Mouse (Mus musculus) gastrocnemius, postnatal 14 days (tissue): ENCODE data around the gene 4930523C07Rik. TPM values are rescaled to one million over a fixed set of nuclear protein-coding genes. Genes with fewer than 3 reads are reported as not detected.
A peak's percentile ranks its signal among the peaks of the same experiment; 100 is the strongest.

Experiments
- DNase-seq: peaks from one replicate; pipeline ENCODE4 v3.0.0; 2021; ENCODE audit warnings: mixed read lengths
- intact Hi-C: fragments of 180-260 bp; cut with DNase I; formaldehyde crosslinking; loops from one replicate; pipeline ENCODE4 v1.15.1; 2025; ENCODE audit warnings: low total_unique reads
- total RNA-seq, 2 experiments: library from RNA; stranded (reverse); gene quantifications; 2 replicates each; pipeline ENCODE4 v1.2.3; 2021

4930523C07Rik gene
- total RNA-seq, 2 experiments from 2014 or later, result 7.6 to 9.9 TPM

DNA sequence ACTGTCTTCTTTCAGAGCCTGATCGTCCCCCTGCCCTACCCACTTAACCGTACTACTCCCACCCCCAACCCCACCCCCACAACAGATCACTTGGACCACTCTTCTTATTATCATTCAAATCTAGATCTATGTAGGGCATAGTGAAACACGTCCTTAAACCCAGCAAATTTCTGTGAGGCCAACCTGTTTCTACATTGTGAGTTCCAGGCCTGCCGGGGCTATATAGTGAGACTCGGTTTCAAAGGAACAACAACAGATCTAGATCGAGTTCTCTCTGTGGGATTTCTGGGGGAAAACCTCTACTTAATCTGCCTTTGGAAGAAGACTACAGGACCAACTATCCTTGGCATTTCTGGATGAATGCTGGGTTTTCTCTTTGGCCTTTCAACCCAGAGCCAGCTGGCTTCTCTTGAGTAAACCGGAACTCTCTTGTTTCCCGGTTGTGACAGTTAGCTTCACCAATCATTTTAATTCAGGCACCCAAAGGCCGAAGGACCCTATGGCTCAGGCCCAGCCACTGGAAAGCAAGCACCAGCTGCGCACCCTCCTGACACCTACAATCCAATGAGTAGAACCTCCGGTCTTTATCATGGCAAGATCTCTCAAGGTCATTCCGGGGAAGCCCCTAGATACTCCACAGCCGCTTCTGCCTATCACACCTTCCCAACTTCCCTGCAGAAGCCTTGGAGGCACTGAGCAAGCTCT lies 759 bp upstream of the 4930523C07Rik start:
- no peak for DNase-seq

DNA sequence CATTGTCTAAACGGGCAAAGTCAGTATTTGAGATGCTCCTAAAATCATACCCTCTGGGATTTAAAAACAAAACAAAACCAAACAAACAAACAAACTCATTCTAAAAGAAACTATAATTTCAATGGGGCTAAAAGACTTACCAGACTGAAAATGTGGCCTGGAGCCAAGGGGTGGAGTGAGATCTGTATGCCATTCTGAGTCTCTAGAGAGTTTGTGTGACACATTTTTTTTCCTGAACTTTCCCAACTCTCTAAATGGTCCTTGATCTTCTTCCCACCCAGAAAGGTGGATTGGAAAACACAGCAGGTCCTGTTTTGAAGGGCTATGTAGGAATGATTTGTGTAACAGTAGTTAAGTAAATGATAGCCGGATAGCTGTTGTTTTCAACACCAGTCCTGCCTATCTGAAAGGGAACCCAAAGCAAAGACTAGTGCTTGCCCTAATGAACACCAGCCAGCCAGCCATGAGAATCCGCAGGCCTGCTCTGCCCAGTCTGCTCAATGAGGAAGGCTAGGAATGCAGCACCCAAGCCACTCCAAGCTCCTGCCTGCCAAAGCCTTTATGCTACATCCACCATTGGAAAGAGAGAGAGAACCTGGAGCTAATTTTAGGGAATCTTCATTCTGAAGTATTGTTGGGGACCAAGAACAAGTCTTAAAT lies 1.0 kb downstream of the 4930523C07Rik start:
- no peak for DNase-seq

More for the DNA sequence above, 759 bp upstream of the 4930523C07Rik start:
- intact Hi-C loops, result no loop called here

DNA sequence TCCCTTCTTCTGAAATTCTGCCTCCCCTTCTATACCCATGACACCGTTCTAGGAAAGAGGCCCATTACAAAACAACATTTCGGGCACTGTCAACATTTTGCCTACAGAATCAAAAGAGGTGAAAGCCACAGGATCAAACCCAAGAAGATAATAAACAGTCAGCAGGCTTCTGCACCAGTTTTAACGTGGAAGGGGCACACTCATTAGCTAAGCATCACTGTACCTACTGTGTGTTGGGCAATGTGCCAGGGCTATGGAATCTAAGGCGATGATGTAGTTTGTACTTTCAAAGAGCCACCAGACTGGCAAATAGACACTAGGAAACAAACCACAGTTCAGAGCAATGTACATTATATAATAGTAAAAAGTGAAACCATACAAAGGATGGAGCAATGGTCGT lies 1.8 kb downstream of the 4930523C07Rik start:
- no peak for DNase-seq
- intact Hi-C loops, result no loop called here

More for the DNA sequence above, 1.0 kb downstream of the 4930523C07Rik start:
- intact Hi-C loops, result no loop called here

- DNase-seq, result no peak
- intact Hi-C loops, result no loop called here
These were observed 2.6 kb downstream of the 4930523C07Rik start for GRCm38 (mm10) chr1:160046786-160047185.

DNA sequence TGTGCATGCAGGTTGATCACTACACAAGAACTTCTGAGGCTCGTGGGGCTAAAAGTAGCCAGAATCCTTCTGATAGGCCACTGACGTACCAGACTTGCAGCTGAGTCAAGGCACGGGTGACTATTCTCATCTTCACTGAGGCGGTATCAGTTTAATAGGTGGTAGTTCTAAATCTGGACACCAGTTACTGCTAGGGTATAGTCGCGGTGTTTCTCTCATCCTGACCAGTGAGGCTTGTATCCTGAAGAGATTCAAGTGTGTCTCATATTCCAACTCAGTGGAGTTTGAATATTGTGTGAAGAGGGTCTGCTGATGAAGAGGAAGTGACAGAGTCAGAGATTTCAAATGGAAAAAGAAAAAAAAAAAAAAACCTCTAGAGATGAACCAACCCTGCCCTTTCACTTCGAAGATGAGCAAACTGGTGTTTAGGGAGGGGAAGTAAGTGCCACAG lies 3.3 kb downstream of the 4930523C07Rik start:
- intact Hi-C loops, result no loop called here
- no peak for DNase-seq

DNA sequence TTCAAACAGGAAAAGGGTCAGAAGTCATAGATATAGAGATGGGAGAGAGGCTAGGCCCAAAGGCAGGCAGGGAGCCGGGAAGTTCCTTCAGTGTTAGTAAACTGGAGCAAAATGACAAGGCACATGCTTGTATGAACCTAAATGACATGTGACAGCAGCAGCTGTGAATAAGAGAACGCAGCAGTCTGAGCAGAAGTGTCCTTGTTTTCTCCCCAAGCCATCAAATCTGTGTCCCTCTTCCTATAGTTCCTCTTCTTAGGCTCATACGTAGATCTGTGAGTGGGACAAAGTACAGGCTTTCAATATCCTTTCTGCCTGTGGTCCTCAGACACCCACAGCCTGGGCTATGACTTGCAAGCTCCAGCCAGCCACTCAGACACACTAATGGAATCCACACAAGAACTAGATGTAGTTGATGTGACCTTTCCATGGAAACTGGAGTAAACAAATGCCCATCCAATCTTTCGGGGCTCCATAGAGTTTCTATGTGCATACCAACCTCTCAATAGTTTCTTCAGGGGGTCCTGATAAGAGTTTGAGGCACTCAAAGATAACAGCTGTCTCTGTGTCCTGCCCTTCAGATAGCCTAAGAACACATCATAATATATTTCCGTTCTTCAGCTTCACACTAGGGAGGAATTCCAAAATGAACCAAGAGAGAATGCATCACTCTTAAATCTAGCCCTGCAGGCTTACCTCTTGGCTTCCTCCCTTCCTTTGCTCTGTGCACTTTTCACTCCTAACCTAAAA lies 5.1 kb downstream of the 4930523C07Rik start:
- intact Hi-C loops, result no loop called here
- no peak for DNase-seq

- intact Hi-C loops, result no loop called here
- no peak for DNase-seq
These were observed 6.7 kb downstream of the 4930523C07Rik start for GRCm38 (mm10) chr1:160050898-160051297.

- no peak for DNase-seq
- intact Hi-C loops, result no loop called here
These were observed 8.6 kb downstream of the 4930523C07Rik start for GRCm38 (mm10) chr1:160052556-160053315.

GRCm38 (mm10) chr1:160053510-160054305 lies 9.5 kb downstream of the 4930523C07Rik start:
- no peak for DNase-seq
- intact Hi-C loops, result no loop called here

DNA sequence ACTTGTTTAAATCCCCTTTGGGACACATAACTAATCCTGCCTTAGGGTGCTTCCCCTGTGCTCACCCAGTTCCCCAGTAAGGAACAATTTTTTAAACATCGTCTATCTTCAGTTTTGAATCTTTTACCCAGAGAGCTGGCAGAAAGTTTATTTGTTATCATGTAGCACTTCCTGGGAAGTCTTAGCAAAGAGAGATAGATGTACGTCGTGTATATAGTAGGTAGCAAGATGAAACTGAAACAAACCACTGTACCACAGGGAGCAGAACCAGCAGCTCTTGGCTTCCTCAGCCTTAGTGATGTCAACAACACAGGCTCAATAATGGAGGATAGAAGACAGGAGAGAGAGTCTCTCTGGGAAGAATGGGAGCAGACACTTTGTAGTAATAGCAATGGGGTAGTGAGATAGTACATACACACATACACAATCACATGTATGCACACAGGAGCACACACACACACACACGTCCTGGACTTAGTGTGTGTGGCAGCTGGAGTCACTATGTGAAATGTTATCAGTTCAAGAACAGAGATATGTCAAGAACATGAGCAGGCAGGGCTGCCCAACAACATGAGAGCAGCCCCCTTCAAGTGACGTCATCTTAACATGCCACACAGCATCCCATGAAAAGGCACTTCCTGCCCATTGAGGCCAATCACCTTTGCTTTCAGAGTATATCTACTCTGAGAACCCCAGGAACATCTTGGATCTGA lies 10.3 kb downstream of the 4930523C07Rik start:
- no peak for DNase-seq
- intact Hi-C loops, result no loop called here

- intact Hi-C loops, result no loop called here
- DNase-seq, result no peak
These were observed 13.5 kb downstream of the 4930523C07Rik start for GRCm38 (mm10) chr1:160057657-160058056.

DNA sequence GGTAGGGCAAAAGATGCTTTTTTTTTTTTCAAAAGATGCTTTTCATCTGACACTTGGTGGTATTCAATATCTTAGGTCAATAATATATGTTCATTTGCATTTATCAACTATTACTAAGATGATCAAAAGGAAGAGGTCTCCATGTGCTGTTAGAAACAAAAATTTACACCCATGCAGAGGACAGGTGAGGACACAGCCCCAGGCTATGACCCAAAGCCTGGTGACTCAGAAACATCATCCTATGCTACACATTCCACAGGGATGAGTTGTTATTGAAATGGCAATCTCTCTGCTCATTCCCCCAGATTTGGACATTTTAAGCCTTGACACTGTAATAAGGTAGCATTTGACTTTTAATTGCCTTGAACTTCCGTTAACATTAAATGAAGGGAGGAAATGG lies 15.7 kb downstream of the 4930523C07Rik start:
- no peak for DNase-seq
- intact Hi-C loops, result no loop called here

GRCm38 (mm10) chr1:160060542-160060941 lies 16.4 kb downstream of the 4930523C07Rik start:
- DNase-seq, result no peak
- intact Hi-C loops, result no loop called here

DNA sequence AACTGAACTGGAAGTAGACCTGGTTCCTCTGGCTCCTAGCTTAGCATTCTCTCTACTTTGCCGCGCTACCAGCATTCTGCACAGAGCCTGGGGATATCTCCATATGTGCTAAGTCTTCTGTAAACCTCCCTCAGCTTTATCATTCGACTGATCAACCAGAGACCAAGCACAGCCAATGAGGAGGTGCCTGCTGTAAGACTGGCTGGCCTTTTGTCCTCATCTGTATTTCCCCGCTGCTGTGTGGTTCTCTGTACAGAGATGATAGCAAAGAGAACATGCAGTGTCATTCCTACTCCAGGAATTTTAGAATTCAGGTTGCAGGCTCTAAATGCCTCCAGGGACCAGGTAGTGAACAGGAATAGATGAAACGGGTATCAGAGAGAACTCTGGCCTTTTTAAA lies 17.1 kb downstream of the 4930523C07Rik start:
- no peak for DNase-seq
- intact Hi-C loops, result no loop called here

DNA sequence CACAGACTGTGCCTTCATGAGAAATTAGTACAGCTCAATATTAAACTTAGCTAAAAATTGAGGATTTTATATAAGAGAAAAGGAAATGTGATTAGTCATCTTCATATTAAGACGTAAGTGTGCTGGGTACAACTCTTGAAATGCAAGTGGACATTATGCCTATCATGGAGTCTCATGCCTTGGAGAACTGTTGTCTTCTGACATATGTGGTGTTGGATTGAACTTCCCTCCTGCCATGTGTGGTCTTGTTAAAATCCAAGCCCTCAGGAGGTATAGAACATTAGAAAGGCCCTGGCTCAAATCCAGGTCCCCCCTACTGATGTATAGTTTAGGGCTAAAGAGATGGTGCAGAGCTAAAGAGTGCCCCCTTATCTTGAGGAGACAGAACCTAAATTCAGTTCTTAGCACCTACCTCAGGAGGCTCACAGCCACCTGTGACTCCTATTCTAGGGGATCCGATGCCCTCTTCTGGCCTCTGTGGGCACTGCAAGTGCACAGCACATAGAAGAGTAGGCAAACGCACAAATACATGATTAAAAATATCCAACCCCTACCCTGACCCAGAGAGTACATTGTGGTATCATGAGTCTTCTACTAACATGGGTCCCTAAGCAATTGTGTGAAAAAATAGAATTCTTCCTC lies 17.7 kb downstream of the 4930523C07Rik start:
- DNase-seq, result peak; percentile 16
- intact Hi-C loops, result no loop called here

DNA sequence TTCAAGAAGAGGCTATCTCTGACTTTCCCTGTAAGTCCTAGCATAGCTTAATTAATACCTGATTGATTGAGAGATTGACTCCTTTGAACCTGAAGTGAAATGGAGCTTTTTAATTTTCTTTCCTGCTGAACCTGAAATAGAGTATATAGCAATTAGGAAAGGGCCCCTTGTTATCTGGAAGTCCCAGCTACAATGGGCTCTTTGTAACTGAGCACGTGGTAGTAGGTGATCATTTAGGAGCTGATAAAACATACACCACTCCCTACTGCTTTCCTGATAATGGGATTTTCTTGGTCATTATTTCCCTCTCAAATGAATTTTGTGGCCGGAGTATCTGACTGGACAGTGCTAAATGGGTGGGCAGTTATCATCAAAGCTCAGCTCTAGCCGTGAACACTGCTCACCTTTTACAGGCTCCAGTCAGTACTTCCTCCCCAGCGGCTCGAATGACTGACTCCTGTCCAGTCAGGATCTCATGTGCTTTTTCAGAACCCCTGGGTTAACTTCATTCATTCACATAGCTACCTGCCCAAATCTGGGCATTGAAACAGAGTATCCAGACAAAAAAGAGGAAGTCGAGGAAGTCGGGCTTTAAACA lies 20.5 kb downstream of the 4930523C07Rik start:
- intact Hi-C loops, result no loop called here
- no peak for DNase-seq

- intact Hi-C loops, result loop anchor here (5.0 kb wide), 1 partner anchor 167 kb away; no protein-coding TSS in a partner anchor
- DNase-seq, result peak; percentile 11
These were observed 34.9 kb downstream of the 4930523C07Rik start for GRCm38 (mm10) chr1:160078882-160079661.
